Mouse (Mus musculus) kidney, postnatal 0 days (tissue): ENCODE results near the gene Slf2. TPM values are rescaled to one million over a fixed set of nuclear protein-coding genes. Genes with fewer than 3 reads are reported as not detected.

ENCODE experiments used
- ATAC-seq: fragments of 200-750 bp; cut with Nextera tagmentation; replicated peaks from 2 replicates; pipeline ENCODE4 v1.8.0; 2017; ENCODE audit warnings: low read depth, moderate number of reproducible peaks, moderate TSS enrichment, moderate library complexity; ENCODE audit not compliant: low FRiP score
- DNase-seq: peaks from one replicate; pipeline ENCODE4 v3.0.0-alpha.2; 2016; ENCODE audit warnings: low spot score
- H3K27ac ChIP-seq: fragments of 300-500 bp; sonication (generic); 2 replicates; pipeline ENCODE4 v1.5.1; 2014; ENCODE audit warnings: mild to moderate bottlenecking
- H3K27me3 ChIP-seq: fragments of 300-500 bp; sonication (generic); 2 replicates; pipeline ENCODE4 v1.6.1; 2014; ENCODE audit warnings: low read length, mixed read lengths; ENCODE audit not compliant: insufficient read depth
- H3K36me3 ChIP-seq: fragments of 300-500 bp; sonication (generic); 2 replicates; pipeline ENCODE4 v1.6.1; 2014; ENCODE audit warnings: low read length, mixed read lengths; ENCODE audit not compliant: insufficient read depth
- H3K4me1 ChIP-seq: fragments of 300-500 bp; sonication (generic); replicated peaks from 2 replicates; pipeline ENCODE4 v1.6.1; 2014; ENCODE audit warnings: antibody characterized with exemption, low read length, mixed read lengths; ENCODE audit not compliant: insufficient read depth
- H3K4me2 ChIP-seq: fragments of 300-500 bp; sonication (generic); 2 replicates; pipeline ENCODE4 v1.6.1; 2014; ENCODE audit warnings: mild to moderate bottlenecking, low read length, moderate library complexity, mixed read lengths
- H3K4me3 ChIP-seq: fragments of 300-500 bp; sonication (generic); replicated peaks from 2 replicates; pipeline ENCODE4 v1.5.1; 2014; ENCODE audit warnings: low read depth, low read length
- H3K9ac ChIP-seq: fragments of 300-500 bp; sonication (generic); 2 replicates; pipeline ENCODE4 v1.6.1; 2014; ENCODE audit warnings: low read depth, low read length
- H3K9me3 ChIP-seq: fragments of 300-500 bp; sonication (generic); replicated peaks from 2 replicates; pipeline ENCODE4 v1.6.1; 2016; ENCODE audit warnings: low read length, inconsistent platforms, mixed read lengths
- CTCF ChIP-seq: IDR thresholded peaks from 2 replicates; pipeline ENCODE4 v1.5.1; 2016; ENCODE audit warnings: antibody characterized with exemption, low read depth, mild to moderate bottlenecking, moderate library complexity
- WGBS: fragments of 180-500 bp; shearing (Covaris S2); extraction: QIAGEN DNeasy Blood & Tissue Kit; methylation state at CpG from one replicate; pipeline ENCODE4 v1.1.7; 2014; 5-methylcytosine and 5-hydroxymethylcytosine counted together
- polyA plus RNA-seq: library from polyadenylated mRNA; unstranded; fragments of >200 nt; fragmentation: Nextera tagmentation; extraction: Ambion mirVana; gene quantifications from 2 replicates; pipeline ENCODE4 v1.2.1, GENCODE M21; 2015

Slf2 gene
- polyA plus RNA-seq, 1 experiment from 2014 or later, result 19.4 TPM

DNA sequence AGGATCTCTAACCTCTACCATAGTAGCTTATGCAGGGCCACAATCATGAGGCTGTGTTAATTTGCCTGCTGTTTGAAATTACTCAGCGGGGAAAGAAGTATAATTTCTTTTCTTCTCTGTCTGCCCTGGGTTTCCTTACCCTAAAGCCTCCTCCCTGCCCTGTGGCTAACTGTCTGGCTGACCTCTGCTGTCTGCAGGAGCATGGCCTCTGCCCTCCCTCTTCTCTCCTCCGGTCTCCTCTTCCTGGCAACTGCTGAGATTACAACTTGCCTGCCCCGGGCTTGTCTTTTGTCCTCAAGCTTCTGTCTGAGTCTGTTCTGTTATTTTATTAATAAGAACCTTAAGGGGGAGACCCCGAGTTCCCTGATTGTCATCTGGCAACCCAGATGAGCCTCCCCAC lies 25.6 kb upstream of the Slf2 start:
- Histone ChIP-seq H3K27me3 (no peaks in the 10 kb centered on the region), H3K36me3 (no peaks in the 10 kb centered on the region), H3K9me3 (no peaks in the 10 kb centered on the region), H3K4me2 (no peak overlapping the region), H3K4me3 (no peak overlapping the region), H3K27ac (no peak overlapping the region), H3K4me1 (peaks cover 23% of the 10 kb centered on the region), H3K9ac (no peak overlapping the region)
- DNase-seq (no peak), ATAC-seq (no peak)
- WGBS, result 26% methylated on average over 4 of the region's 4 CpGs
- no peak for TF ChIP-seq CTCF

DNA sequence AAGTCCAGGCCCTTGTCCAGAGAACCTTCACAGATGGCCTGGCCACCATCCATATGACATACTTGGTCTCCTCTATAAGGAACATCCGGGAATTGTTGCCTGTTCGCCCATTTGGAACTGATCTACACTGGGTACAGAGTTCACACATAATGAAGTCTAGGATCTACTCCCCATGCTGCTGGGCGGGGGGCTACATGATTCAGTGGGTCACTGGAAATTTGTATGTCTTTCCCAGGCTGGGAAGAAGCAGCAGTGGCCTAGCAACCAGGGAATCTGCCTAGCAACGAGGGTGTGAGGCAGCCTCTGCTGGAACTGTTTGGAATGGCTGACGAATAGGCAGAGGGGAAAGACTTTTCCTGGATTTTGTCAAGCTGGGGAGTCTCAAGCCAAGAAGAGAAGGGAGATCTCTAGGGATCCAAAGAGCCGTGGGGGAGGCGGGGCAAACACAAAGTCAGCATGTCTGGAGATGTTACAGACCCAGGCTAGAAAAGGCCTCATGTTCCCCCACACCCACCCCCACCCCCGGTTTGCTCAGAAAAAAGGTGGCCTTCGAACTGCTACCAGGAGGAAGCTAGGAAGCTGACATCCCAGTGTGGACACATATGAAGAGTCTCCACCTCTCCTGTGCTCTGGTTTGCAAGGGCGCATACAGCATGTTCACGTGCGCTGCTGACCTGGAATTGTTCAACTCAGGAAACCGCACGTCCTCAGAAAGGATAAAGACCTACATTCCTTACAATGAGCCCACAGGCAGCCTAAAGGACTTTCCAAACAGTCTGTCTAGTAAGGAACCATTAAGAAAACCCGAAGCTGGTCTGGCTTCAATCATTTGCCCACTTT lies 22.9 kb upstream of the Slf2 start:
- no peaks in the 10 kb centered on the region for H3K9me3 ChIP-seq
- no peak overlapping the region for H3K4me2 ChIP-seq
- peak; percentile 22; the same call in 1 of the 2 replicates for TF ChIP-seq CTCF
- peak; percentile 47 for ATAC-seq
- H3K36me3 ChIP-seq, result no peaks in the 10 kb centered on the region
- no peak overlapping the region for H3K4me3 ChIP-seq
- peak overlapping the region; percentile 48 for H3K27ac ChIP-seq
- H3K9ac ChIP-seq, result no peak overlapping the region
- H3K4me1 ChIP-seq, result peaks cover 10% of the 10 kb centered on the region; the same call in 1 of the 2 replicates
- H3K27me3 ChIP-seq, result no peaks in the 10 kb centered on the region
- WGBS, result 38% methylated on average over 15 of the region's 15 CpGs
- DNase-seq, result peak; percentile 89

DNA sequence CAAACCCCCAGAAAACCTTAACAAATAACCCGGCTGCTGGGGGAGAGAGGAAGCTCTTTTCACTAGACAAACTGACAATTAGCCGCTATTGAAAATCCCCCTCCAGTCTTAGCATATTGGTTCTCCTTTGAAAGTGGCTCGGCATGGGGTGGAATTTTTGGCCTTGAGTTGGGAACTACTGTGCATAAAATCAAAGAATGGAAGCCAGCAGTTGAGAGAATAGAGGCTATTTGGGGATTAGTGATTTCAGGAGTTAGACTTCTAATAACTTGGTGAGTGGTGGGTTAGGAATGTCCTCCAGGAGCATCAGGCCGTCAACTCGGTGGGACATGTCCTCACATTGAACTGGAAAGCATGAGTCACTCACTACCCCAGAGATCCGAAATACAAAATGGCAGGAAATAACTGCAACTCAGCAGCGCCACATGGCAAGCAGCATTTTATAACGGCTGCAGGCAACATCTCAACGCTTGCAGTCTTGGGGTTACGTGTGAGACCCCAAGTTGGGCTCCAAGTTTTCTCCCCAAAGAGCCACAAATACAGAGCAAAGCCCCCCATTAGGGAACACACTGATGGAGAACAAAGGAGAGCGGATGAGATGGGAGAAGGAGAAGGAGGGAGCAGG lies 22.0 kb upstream of the Slf2 start:
- H3K4me2 ChIP-seq, result no peak overlapping the region
- no peak for TF ChIP-seq CTCF
- peaks cover 7% of the 10 kb centered on the region; the same call in 1 of the 2 replicates for H3K4me1 ChIP-seq
- H3K9me3 ChIP-seq, result no peaks in the 10 kb centered on the region
- no peaks in the 10 kb centered on the region for H3K27me3 ChIP-seq
- no peaks in the 10 kb centered on the region for H3K36me3 ChIP-seq
- no peak overlapping the region for H3K9ac ChIP-seq
- peak overlapping the region; percentile 48 for H3K27ac ChIP-seq
- ATAC-seq, result no peak
- 70% methylated on average over 11 of the region's 11 CpGs for WGBS
- DNase-seq, result no peak
- H3K4me3 ChIP-seq, result no peak overlapping the region

DNA sequence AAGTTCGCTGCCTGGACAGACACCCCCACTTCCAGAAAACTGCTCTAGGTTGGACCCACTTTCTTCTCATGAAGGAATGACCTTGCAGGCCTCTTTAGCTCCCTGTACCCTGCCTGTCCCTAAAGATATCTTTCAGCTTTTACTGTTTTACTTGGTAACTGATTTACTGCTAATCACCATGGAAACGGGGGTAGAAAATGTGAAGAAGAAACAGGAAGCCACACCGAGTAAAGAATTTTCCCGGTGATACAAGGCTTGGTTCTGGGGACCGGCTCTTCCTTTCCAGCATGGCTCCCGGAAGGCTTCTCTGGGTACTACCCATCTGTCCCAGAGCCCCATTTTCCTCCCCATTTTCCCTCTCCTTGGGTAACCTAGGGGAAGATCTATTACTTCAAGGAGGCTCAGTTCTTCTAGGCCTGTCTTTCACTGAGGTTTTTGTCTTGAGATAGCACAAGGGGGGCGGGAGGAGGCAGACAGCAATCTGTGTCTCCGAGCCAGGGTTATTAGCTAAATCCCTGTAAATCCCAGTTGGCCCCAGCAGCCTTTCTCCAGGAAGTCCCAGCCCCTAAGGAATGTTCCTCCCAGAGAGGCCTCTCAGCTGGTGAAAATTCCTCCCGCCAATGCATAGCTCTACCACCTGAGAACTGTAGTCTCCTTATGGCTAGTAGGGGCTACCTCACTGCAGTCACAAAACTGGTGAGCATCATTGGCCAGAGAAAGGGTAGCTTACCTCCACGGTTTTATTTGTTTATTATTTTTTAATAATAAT lies 16.3 kb upstream of the Slf2 start:
- peaks cover 8% of the 10 kb centered on the region for H3K4me1 ChIP-seq
- peak overlapping the region; percentile 86 for H3K27ac ChIP-seq
- no peak overlapping the region for H3K4me3 ChIP-seq
- 0 out of 2 replicates have a peak, but pooled peaks have one; percentile 17 for ATAC-seq
- H3K36me3 ChIP-seq, result no peaks in the 10 kb centered on the region
- TF ChIP-seq CTCF, result no peak
- 35% methylated on average over 10 of the region's 10 CpGs for WGBS
- H3K9me3 ChIP-seq, result no peaks in the 10 kb centered on the region
- peak; percentile 85 for DNase-seq
- no peaks in the 10 kb centered on the region for H3K27me3 ChIP-seq
- no peak overlapping the region for H3K9ac ChIP-seq
- H3K4me2 ChIP-seq, result no peak overlapping the region

DNA sequence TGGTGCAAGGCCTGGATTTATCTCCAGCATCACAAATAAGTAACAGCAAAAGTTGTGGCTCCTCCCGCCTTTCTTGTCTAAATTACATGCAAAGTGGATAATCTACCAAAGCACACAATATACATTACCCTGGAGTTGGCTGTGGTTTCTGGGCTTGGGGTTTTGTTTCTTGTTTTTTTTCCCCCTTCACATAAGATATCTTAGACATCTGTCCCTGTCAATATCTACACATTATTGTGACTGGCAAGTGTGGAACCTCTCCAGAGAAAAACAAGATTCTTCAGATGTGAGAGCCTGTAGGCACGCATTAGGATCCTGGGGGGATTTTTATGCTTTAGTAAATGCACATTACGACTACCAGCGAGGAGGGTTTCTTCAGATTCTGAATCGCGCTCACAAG lies 12.8 kb upstream of the Slf2 start:
- no peak for TF ChIP-seq CTCF
- H3K27ac ChIP-seq, result no peak overlapping the region
- no peaks in the 10 kb centered on the region for H3K27me3 ChIP-seq
- 85% methylated on average over 6 of the region's 6 CpGs for WGBS
- no peak overlapping the region for H3K4me3 ChIP-seq
- no peaks in the 10 kb centered on the region for H3K9me3 ChIP-seq
- H3K36me3 ChIP-seq, result no peaks in the 10 kb centered on the region
- no peak for DNase-seq
- no peak for ATAC-seq
- H3K4me2 ChIP-seq, result no peak overlapping the region
- peaks cover 8% of the 10 kb centered on the region for H3K4me1 ChIP-seq
- H3K9ac ChIP-seq, result no peak overlapping the region
